Mouse (Mus musculus): Measurements from ENCODE around the gene Plekhg3. TPM values are rescaled to one million over a fixed set of nuclear protein-coding genes. Genes with fewer than 3 reads are reported as not detected.

The Plekhg3 gene
- 2.9 TPM for polyA plus RNA-seq (2017; shearing (Covaris generic))

GRCm38 (mm10) chr12:76530580-76531139, at the start of gene Plekhg3:
Gene Plekhg3 (plus strand): TSS chr12:76530891.

Other genes starting within 250 kb of the Plekhg3 start
- gene Akap5, start 206.0 kb upstream of the Plekhg3 start, polyA plus RNA-seq (2017; shearing (Covaris generic)), result 0.99 TPM
- 170 TPM for gene Zbtb25, start 161.3 kb upstream of the Plekhg3 start, polyA plus RNA-seq (2017; shearing (Covaris generic))
- gene Zbtb1, start 160.6 kb upstream of the Plekhg3 start, polyA plus RNA-seq (2017; shearing (Covaris generic)), result 33.4 TPM
- gene Hspa2, start 126.7 kb upstream of the Plekhg3 start, polyA plus RNA-seq (2017; shearing (Covaris generic)), result 11.3 TPM
- gene Ppp1r36, start 113.4 kb upstream of the Plekhg3 start, polyA plus RNA-seq (2017; shearing (Covaris generic)), result not detected
- gene Sptb, start 179.7 kb downstream of the Plekhg3 start, polyA plus RNA-seq (2017; shearing (Covaris generic)), result 1.7 TPM
- 118 TPM for gene Churc1, start 234.6 kb downstream of the Plekhg3 start, polyA plus RNA-seq (2017; shearing (Covaris generic))
- gene Fntb, start 234.7 kb downstream of the Plekhg3 start, polyA plus RNA-seq (2017; shearing (Covaris generic)), result 6.1 TPM